Mouse (Mus musculus) activated CD4-positive, CD25-positive, alpha-beta regulatory T cell, adult 4 months (primary cell): Measurements from ENCODE around the gene Lhb. TPM values are rescaled to one million over a fixed set of nuclear protein-coding genes. Genes with fewer than 3 reads are reported as not detected.

Experiments used
- ATAC-seq: one replicate; pipeline ENCODE4 v1.8.0; 2017
- polyA plus RNA-seq, 2 experiments: library from polyadenylated mRNA; unstranded; fragments of 100-300 nt; shearing (Covaris generic); gene quantifications; one replicate each; pipeline ENCODE4 v1.2.1; 2017

The Lhb gene
- polyA plus RNA-seq: not detected

GRCm38 (mm10) chr7:45420615-45420919, at the start of gene Lhb:
Lhb (plus strand) TSS chr7:45420820.
- no peak for ATAC-seq

GRCm38 (mm10) chr7:45372371-45372770, 48.2 kb upstream of the Lhb start:
- ATAC-seq: no peak

DNA sequence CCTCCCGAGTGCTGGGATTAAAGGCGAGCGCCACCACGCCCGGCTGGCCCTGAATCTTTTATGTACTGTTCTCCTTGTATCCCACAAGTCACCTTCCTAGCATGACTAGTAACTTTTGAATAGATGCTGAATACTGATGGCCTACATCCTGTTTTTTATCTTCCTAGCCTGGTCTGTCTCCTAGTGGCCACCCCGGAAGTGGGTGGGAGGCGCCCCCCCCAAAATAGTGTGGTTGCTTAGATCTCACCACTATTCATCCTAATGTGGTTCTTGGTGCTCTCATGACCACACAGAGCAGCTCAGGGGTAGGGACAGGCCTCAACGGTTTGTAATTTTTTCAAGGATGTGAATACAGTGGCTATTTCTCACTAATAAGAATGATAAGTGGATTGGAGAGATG, 46.0 kb upstream of the Lhb start:
- ATAC-seq: peak; percentile 29

DNA sequence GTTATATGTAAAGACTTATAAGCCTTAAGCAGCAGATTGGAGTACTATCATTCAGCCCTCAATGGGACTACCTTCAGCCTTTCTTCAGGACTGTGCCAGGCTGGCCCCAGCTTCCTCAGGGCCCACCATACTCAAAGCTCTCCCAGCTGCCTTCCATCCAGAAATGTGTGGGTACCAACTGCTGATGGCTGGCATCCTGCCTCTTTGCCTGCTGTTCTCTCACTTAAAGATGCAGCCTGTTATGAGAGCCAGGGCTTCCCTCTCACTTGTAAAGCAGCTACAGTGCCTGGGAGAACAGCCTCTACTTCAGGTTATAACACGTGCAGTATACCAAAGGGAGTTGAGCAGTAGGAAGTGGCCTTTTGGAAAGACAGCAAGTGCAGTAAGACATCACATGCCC, 44.6 kb upstream of the Lhb start:
- no peak for ATAC-seq

DNA sequence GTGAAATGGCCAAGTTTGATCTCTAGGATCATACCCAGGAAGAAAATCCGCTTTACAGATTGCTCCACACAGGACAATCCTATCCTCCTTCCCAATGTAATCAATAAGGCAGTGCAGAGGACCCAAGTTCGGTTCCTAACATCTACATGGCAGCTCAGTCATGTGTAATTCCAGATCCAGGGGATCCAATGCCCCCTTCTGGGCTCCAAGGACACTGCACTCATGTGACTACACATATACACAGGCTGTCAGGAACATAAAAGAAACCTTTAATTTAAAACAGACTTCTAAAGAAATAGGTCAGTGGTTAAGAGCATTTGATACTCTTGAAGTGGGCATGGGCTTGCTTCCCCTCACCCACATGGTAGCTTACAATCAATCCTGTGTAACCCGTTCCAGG, 34.5 kb upstream of the Lhb start:
- no peak for ATAC-seq

DNA sequence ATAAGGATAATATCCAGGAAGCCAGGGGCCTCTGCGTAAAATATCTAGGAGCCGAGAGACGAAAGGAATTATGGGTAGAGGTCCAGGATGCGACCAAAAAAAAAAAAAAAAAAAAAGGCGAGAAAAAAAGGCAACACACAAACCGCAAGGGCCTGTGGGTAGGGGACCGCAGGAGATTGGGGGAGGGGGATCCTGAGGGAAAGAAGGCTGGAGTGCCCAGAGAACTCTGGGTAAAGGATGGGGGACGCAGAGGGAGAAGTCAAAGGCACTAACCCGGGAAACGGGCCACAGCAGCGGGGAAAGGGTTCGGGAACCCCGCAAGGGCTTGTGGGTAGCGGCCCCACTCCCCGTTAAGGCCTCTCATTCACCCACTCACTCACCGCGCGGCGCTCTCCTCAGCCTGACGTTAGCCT, 25.5 kb upstream of the Lhb start:
- ATAC-seq: peak; percentile 55

GRCm38 (mm10) chr7:45395578-45396336, 24.9 kb upstream of the Lhb start, which contains the start of gene Snrnp70:
Snrnp70 (minus strand) TSS chr7:45395742.
- peak; percentile 88 for ATAC-seq

GRCm38 (mm10) chr7:45396337-45396775, 24.3 kb upstream of the Lhb start:
- peak; percentile 26 for ATAC-seq

DNA sequence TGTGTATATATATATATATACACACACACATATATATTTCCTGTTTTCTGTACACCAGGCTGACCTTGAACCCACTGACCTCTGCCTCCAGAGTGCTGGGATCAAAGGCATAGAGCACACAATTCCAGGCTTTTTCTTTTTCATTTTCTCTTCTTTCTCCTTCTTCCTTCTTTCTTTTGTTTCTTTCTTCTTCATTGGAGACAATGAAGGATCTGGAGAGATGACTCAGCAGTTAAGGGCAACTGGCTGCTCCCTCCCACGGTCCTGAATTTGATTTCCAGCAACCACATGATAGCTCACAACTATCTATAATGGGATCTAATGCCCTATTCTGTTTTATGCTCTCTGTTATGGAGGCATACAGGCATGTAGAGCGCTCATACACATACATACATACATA, 23.8 kb upstream of the Lhb start:
- ATAC-seq: no peak

- no peak for ATAC-seq
These were observed 19.0 kb upstream of the Lhb start for GRCm38 (mm10) chr7:45401521-45402085.

GRCm38 (mm10) chr7:45403532-45404261, 16.9 kb upstream of the Lhb start:
- ATAC-seq: peak; percentile 78

GRCm38 (mm10) chr7:45405091-45406075, 15.2 kb upstream of the Lhb start, which contains the start of gene Kcna7:
Kcna7 (plus strand) TSS chr7:45405653.
- no peak for ATAC-seq

DNA sequence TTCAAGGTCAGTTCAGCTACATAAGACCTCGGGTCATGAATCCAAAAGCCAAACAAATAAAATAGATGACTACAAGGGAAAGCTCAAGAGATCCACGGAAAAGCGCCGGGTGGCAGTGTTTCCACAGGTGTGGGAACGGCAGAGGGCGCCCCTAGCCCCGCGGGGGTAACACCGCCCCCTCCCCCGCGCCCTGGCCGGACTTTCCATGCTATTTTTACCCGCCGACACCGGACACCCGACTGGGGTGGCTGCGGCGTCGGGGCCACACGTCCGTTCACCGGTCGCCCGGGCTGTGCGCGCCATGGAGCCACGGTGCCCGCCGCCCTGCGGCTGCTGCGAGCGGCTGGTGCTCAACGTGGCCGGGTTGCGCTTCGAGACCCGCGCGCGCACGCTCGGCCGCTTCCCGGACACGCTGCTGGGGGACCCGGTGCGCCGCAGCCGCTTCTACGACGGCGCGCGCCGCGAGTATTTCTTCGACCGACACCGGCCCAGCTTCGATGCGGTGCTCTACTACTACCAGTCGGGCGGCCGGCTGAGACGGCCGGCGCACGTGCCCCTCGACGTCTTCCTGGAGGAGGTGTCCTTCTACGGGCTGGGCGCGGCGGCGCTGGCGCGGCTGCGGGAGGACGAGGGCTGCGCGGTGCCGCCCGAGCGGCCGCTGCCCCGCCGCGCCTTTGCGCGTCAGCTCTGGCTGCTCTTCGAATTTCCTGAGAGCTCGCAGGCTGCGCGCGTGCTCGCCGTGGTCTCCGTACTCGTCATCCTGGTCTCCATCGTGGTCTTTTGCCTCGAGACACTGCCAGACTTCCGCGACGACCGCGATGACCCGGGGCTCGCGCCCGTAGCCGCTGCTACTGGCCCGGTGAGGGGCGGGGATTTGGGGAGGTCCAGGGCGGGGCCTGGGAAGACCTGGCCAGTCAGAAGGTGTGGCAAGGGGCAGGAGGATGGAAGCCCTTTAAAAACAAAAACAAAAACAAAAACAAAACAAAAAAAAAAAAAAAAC, 14.2 kb upstream of the Lhb start:
- no peak for ATAC-seq

DNA sequence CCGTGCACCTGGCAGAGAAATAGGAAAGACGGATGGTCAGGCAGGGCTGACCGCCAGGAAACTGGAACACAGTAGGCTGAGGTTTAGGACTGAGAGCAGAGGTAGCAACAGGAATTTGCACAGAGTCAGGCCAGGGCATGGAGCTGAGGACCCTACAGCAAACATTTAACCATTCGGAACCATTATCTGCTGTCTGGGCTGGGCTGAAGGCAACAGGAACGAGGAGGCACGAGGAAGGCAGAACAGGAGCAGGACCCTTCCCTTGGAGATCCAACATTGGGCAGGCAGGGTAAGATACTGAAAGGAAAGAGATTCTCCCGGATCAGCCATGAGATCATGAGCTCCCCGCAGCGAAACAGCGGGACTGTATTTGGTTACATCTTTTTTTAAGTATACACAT, 12.8 kb upstream of the Lhb start:
- ATAC-seq: no peak

DNA sequence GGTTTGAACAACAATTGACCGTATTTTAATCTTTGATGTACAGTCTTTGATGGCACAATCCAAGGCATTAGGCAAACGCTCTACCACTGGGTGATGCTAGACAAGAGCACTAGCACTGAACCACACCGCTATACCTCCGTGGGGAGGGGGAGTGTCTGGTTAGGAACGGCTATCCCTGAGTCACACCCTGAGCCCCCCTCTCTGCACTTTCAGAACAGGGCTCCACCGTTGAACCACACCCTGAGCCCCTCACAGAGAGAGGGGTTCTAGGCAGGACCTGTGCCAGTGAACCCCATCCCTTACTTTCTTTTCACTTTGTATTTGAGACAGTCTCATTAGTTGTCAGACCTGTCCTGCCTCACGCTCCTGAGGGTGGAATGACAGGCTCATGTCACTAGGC, 12.3 kb upstream of the Lhb start:
- no peak for ATAC-seq

- ATAC-seq: no peak
These were observed 11.7 kb upstream of the Lhb start for GRCm38 (mm10) chr7:45408949-45409348.

DNA sequence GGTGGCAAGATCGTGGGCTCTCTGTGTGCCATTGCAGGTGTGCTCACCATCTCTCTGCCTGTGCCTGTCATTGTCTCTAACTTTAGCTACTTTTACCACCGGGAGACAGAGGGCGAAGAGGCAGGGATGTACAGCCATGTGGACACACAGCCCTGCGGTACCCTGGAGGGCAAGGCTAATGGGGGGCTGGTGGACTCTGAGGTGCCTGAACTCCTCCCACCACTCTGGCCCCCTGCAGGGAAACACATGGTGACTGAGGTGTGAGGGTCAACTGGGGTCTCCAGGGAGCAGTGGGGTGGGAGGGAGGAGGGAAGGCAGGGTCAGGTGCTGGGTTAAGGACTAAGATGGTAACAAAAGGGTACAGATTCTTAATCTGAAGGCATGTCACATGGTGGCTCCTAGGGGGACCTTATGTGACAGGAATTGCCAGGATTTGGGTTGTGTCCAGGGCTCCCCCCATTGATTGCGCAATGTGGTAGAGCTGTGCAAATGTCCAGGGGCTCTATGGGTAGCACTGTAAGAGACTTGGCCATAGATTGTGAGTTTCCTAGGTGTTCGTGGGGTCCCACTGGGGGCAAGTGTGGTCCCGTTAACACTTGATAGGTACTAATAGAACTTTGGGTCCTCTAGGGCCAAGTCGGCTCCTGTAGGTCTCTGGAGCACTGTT, 11.0 kb upstream of the Lhb start:
- no peak for ATAC-seq

DNA sequence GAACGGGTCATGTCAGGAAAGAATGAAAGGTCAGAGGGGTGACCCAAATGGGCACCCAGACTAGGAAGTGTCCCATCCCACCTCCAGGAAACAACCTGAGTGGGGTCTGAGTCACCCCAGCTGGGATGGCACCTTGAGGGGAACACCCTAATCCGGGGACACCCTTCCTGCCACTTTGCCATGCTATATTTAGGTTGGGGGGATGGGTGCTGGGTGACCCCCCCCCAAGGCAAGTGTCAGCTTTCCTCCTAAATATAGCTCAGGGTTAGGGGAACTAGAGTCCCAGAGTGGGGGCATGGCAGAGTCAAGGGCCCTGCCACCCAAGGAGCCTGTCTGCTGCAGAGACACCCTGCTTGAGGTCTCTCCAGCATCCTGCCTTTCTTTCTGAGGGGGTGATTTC, 8.2 kb upstream of the Lhb start:
- no peak for ATAC-seq

- no peak for ATAC-seq
These were observed 7.3 kb upstream of the Lhb start, which contains the start of gene Ntf5 for GRCm38 (mm10) chr7:45413113-45413863. Ntf5 (plus strand) TSS chr7:45413695.
